Mouse (Mus musculus) liver, embryonic 14.5 days (tissue): Measurements from ENCODE around the gene Mrps34. TPM values are rescaled to one million over a fixed set of nuclear protein-coding genes. Genes with fewer than 3 reads are reported as not detected.

Experiments
- ATAC-seq: fragments of 200-750 bp; cut with Nextera tagmentation; 2 replicates; pipeline ENCODE4 v1.8.0; 2017; ENCODE audit warnings: moderate number of reproducible peaks, mild to moderate bottlenecking, moderate library complexity; ENCODE audit not compliant: insufficient read depth
- DNase-seq, 3 experiments: peaks; one replicate each; pipeline ENCODE4 v3.0.0-alpha.2; 2012 to 2013; ENCODE audit warnings: low read depth in 3 of 3, low spot score in 3 of 3
- H3K27ac ChIP-seq: fragments of 300-500 bp; sonication (generic); 2 replicates; pipeline ENCODE4 v1.5.1; 2014; ENCODE audit warnings: moderate library complexity, mild to moderate bottlenecking, control low read depth, inconsistent platforms
- H3K27me3 ChIP-seq: fragments of 300-500 bp; sonication (generic); 2 replicates; pipeline ENCODE4 v1.6.1; 2014; ENCODE audit warnings: mild to moderate bottlenecking, low read length, moderate library complexity; ENCODE audit not compliant: control insufficient read depth, insufficient read depth
- H3K36me3 ChIP-seq: fragments of 300-500 bp; sonication (generic); replicated peaks from 2 replicates; pipeline ENCODE4 v1.6.1; 2014; ENCODE audit warnings: low read depth; ENCODE audit not compliant: control insufficient read depth, insufficient read depth
- H3K4me1 ChIP-seq, 2 experiments: fragments of 200-500 bp in 1 of 2; fragments of 300-500 bp in 1 of 2; sonication (generic) in 1 of 2; replicated peaks; 2 replicates each; pipeline ENCODE4 v1.6.1; 2012 to 2014; ENCODE audit warnings: antibody characterized with exemption in 1 of 2, inconsistent platforms in 1 of 2, low read length in 1 of 2; ENCODE audit not compliant: control insufficient read depth in 2 of 2, insufficient read depth in 2 of 2
- H3K4me2 ChIP-seq: fragments of 300-500 bp; sonication (generic); 2 replicates; pipeline ENCODE4 v1.6.1; 2014; ENCODE audit warnings: low read depth, mild to moderate bottlenecking, control low read depth, moderate library complexity
- H3K4me3 ChIP-seq, 2 experiments: fragments of 200-500 bp in 1 of 2; fragments of 300-500 bp in 1 of 2; sonication (generic) in 1 of 2; 2 replicates each; pipeline ENCODE4 v1.5.1; 2012 to 2014; ENCODE audit warnings: low read depth in 2 of 2, low read length in 2 of 2, mild to moderate bottlenecking in 2 of 2, control low read depth in 1 of 2, inconsistent platforms in 1 of 2, moderate library complexity in 1 of 2; ENCODE audit not compliant: insufficient read depth in 1 of 2
- H3K9ac ChIP-seq: fragments of 300-500 bp; sonication (generic); replicated peaks from 2 replicates; pipeline ENCODE4 v1.6.1; 2014; ENCODE audit warnings: mild to moderate bottlenecking, control low read depth, moderate library complexity
- H3K9me3 ChIP-seq: fragments of 300-500 bp; sonication (generic); 2 replicates; pipeline ENCODE4 v1.6.1; 2016; ENCODE audit warnings: low read length, mixed read lengths; ENCODE audit not compliant: control insufficient read depth
- CTCF ChIP-seq: IDR thresholded peaks from 2 replicates; pipeline ENCODE4 v1.5.1; 2016; ENCODE audit warnings: antibody characterized with exemption, low read depth, control low read depth
- EP300 ChIP-seq: IDR thresholded peaks from 2 replicates; pipeline ENCODE4 v1.6.1; 2016; ENCODE audit warnings: antibody characterized with exemption, low read depth
- WGBS: fragments of 180-500 bp; shearing (Covaris S2); extraction: QIAGEN DNeasy Blood & Tissue Kit; methylation state at CpG from one replicate; pipeline ENCODE4 v1.1.7; 2014; ENCODE audit not compliant: insufficient replicate concordance; 5-methylcytosine and 5-hydroxymethylcytosine counted together
- polyA plus RNA-seq, 2 experiments: library from polyadenylated mRNA; depleted of rRNA in 1 of 2; stranded (reverse) in 1 of 2; unstranded in 1 of 2; fragments of >200 nt; fragmentation: Nextera tagmentation in 1 of 2; extraction: Ambion mirVana in 1 of 2; gene quantifications; 2 replicates each; pipeline versions ENCODE4 v1.2.1 to v1.2.3; 2012 to 2014

Gene Mrps34
- polyA plus RNA-seq, 2 experiments = 43.5 to 49.2 TPM

- peak within 1 kb of the TSS; percentile 52 for H3K27ac ChIP-seq
- H3K9ac ChIP-seq = peak within 1 kb of the TSS; percentile 81
- peak within 1 kb of the TSS; percentile 96 to 97 for H3K4me3 ChIP-seq
- peak within 1 kb of the TSS; percentile 99 for H3K4me2 ChIP-seq
- under 1% methylated on average over 69 of the region's 69 CpGs for WGBS
- H3K4me1 ChIP-seq = peaks cover 14 to 19% of the 10 kb centered on the region in 2 experiments
- DNase-seq (peak; percentile 99 to 100 (median 100)), ATAC-seq (peak; percentile 89)
- peaks cover 55% of the 10 kb centered on the region for H3K36me3 ChIP-seq
- TF ChIP-seq EP300 = peak; percentile 63
- TF ChIP-seq CTCF = peak; percentile 32; the same call in 1 of the 2 replicates
- H3K9me3 ChIP-seq = no peaks in the 10 kb centered on the region
- H3K27me3 ChIP-seq = no peaks in the 10 kb centered on the region
These were observed 8.6 kb upstream of the Mrps34 start, which contains the start of the genes Nubp2 and Spsb3 for GRCm38 (mm10) chr17:24886134-24886931. Gene Nubp2, minus strand, starts transcription at chr17:24886349. Gene Spsb3, plus strand, starts transcription at chr17:24886643.

- Histone ChIP-seq H3K9me3 (no peaks in the 10 kb centered on the region), H3K36me3 (peaks cover 61% of the 10 kb centered on the region), H3K27ac (peak overlapping the region; percentile 52), H3K4me2 (peak overlapping the region; percentile 89), H3K4me1 (peaks cover 14 to 19% of the 10 kb centered on the region in 2 experiments), H3K27me3 (no peaks in the 10 kb centered on the region), H3K4me3 (peak overlapping the region; percentile 85 to 96), H3K9ac (peak overlapping the region; percentile 81)
- peak; percentile 50 for ATAC-seq
- no peak for DNase-seq
- TF ChIP-seq CTCF (no peak), EP300 (no peak)
- WGBS = under 1% methylated on average over 18 of the region's 18 CpGs
These were observed 8.0 kb upstream of the Mrps34 start for GRCm38 (mm10) chr17:24886932-24887271.

GRCm38 (mm10) chr17:24887291-24888080 is 7.4 kb upstream of the Mrps34 start:
- no peak for ATAC-seq
- Histone ChIP-seq H3K4me3 (peak overlapping the region; percentile 85 to 96), H3K27ac (peak overlapping the region; percentile 52), H3K4me2 (peak overlapping the region; percentile 89), H3K9me3 (no peaks in the 10 kb centered on the region), H3K27me3 (no peaks in the 10 kb centered on the region), H3K36me3 (peaks cover 66% of the 10 kb centered on the region), H3K4me1 (peaks cover 14 to 19% of the 10 kb centered on the region in 2 experiments), H3K9ac (peak overlapping the region; percentile 81)
- 59% methylated on average over 18 of the region's 18 CpGs for WGBS
- no peak for DNase-seq
- TF ChIP-seq EP300 (no peak), CTCF (no peak)

- 75% methylated on average over 3 of the region's 3 CpGs for WGBS
- no peak overlapping the region for H3K27ac ChIP-seq
These were observed 6.1 kb upstream of the Mrps34 start for GRCm38 (mm10) chr17:24888862-24889261.

More at GRCm38 (mm10) chr17:24888862-24889261, 6.1 kb upstream of the Mrps34 start:
- H3K4me3 ChIP-seq = no peak overlapping the region
- no peak for DNase-seq
- TF ChIP-seq CTCF = no peak
- TF ChIP-seq EP300 = no peak
- peak overlapping the region; percentile 89; the same call in 1 of the 2 replicates for H3K4me2 ChIP-seq
- H3K27me3 ChIP-seq = no peaks in the 10 kb centered on the region
- no peak for ATAC-seq
- H3K9ac ChIP-seq = no peak overlapping the region
- H3K9me3 ChIP-seq = no peaks in the 10 kb centered on the region
- H3K36me3 ChIP-seq = peaks cover 59% of the 10 kb centered on the region
- H3K4me1 ChIP-seq = peaks cover 14 to 22% of the 10 kb centered on the region in 2 experiments
